Mouse (Mus musculus) CH12.LX (cell line): Measurements from ENCODE around the gene Dll3.

Source experiments
- CTCF ChIP-seq, 2 experiments: IDR thresholded peaks in 1 of 2; conservative IDR thresholded peaks in 1 of 2; 2 replicates each; pipeline ENCODE4 v1.5.1; 2011 to 2012; ENCODE audit warnings: low read depth in 2 of 2, low read length in 2 of 2, improper control_type of control experiment in 1 of 2, inconsistent platforms in 1 of 2, mild to moderate bottlenecking in 1 of 2, moderate library complexity in 1 of 2
- EP300 ChIP-seq: IDR thresholded peaks from 2 replicates; pipeline ENCODE4 v1.6.1; 2011; ENCODE audit warnings: low read length, improper control_type of control experiment
- GABPA ChIP-seq: IDR thresholded peaks from 2 replicates; pipeline ENCODE4 v1.6.1; 2012; ENCODE audit warnings: low read depth, low read length, improper control_type of control experiment, inconsistent platforms; ENCODE audit not compliant: insufficient replicate concordance
- JUN ChIP-seq: IDR thresholded peaks from 2 replicates; pipeline ENCODE4 v1.6.1; 2011; ENCODE audit warnings: low read depth, mild to moderate bottlenecking, low read length, improper control_type of control experiment, moderate library complexity; ENCODE audit not compliant: insufficient read depth
- MAX ChIP-seq: IDR thresholded peaks from 2 replicates; pipeline ENCODE4 v1.6.1; 2011; ENCODE audit warnings: low read length, improper control_type of control experiment
- MEF2A ChIP-seq: IDR thresholded peaks from 2 replicates; pipeline ENCODE4 v1.6.1; 2014; ENCODE audit warnings: low read depth, mild to moderate bottlenecking, inconsistent platforms, low read length, improper control_type of control experiment, borderline replicate concordance
- NELFE ChIP-seq: IDR thresholded peaks from 2 replicates; pipeline ENCODE4 v1.6.1; 2011; ENCODE audit warnings: low read depth, low read length, improper control_type of control experiment
- NRF1 ChIP-seq: IDR thresholded peaks from 2 replicates; pipeline ENCODE4 v1.6.1; 2014; ENCODE audit warnings: low read depth, mild to moderate bottlenecking, inconsistent platforms, low read length, improper control_type of control experiment, moderate library complexity
- POLR2A ChIP-seq: IDR thresholded peaks from 2 replicates; pipeline ENCODE4 v1.6.1; 2011; ENCODE audit warnings: low read depth, mild to moderate bottlenecking, improper control_type of control experiment, low read length
- RCOR1 ChIP-seq: conservative IDR thresholded peaks from 2 replicates; pipeline ENCODE4 v1.6.1; 2012; ENCODE audit warnings: low read depth, mild to moderate bottlenecking, inconsistent platforms, low read length, improper control_type of control experiment
- TCF12 ChIP-seq: IDR thresholded peaks from 2 replicates; pipeline ENCODE4 v1.6.1; 2014; ENCODE audit warnings: low read depth, mild to moderate bottlenecking, inconsistent platforms, low read length, improper control_type of control experiment
- ZKSCAN1 ChIP-seq: IDR thresholded peaks from 2 replicates; pipeline ENCODE4 v1.6.1; 2012; ENCODE audit warnings: low read depth, inconsistent platforms, low read length, improper control_type of control experiment, borderline replicate concordance

DNA sequence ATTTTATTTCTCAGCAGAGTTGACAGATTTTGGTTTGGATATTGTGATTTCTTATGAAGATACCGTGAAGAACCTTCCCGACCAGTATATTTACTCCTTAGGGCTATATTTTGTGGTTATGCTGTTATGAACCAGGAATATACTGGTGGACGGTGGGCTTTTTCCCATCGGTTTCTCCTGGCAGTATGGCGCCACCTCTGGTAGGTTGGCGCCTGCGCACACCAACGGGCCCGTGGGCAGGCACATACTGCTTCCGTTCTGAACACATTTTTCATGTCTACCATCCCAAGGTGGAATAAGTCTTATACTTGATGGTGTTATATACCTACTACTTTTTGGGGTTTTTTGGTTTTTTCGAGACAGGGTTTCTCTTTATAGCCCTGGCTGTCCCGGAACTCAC, 32.7 kb downstream of the Dll3 start:
- TF ChIP-seq TCF12 (no peak), POLR2A (no peak), CTCF (conservative IDR thresholded peaks at IDR 0.05 in 1 of 2, IDR thresholded peaks at IDR 0.05 in 1 of 2; ENCODE audit: low read depth in 2 of 2, low read length in 2 of 2) (no peak), RCOR1 (no peak), MAX (no peak), ZKSCAN1 (no peak), EP300 (no peak), NELFE (no peak), GABPA (no peak), JUN (no peak), MEF2A (no peak), NRF1 (no peak)
